Mouse (Mus musculus): ENCODE measurements around the gene Krt76.

Gene Krt76

GRCm38 (mm10) chr15:101892820-101893219, at the start of gene Krt76:
Krt76 (minus strand) TSS chr15:101892920.
- no peak for DNase-seq (ENCODE audit: low spot score in 2 of 2)

DNA sequence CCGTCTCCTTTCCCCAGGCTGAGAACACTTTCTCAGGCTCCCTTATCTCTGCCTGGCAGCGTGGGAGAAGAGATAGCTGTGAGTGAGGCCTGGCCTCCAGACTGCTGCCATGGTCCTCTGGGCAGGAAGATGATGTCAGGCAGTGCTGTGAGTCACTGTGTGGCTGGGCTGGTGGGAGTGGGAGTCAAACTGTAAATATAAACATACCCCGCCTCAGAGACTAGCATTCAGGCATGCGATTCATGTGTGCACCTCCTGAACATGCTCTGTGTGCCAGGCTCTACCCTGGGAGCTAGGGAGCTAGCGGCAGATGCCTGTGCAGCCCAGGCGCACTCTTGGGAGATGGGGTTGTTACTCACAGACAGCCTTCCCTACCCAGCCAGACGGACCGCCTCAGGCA, 49.2 kb upstream of the Krt76 start:
- DNase-seq (ENCODE audit: low spot score in 2 of 2): no peak

DNA sequence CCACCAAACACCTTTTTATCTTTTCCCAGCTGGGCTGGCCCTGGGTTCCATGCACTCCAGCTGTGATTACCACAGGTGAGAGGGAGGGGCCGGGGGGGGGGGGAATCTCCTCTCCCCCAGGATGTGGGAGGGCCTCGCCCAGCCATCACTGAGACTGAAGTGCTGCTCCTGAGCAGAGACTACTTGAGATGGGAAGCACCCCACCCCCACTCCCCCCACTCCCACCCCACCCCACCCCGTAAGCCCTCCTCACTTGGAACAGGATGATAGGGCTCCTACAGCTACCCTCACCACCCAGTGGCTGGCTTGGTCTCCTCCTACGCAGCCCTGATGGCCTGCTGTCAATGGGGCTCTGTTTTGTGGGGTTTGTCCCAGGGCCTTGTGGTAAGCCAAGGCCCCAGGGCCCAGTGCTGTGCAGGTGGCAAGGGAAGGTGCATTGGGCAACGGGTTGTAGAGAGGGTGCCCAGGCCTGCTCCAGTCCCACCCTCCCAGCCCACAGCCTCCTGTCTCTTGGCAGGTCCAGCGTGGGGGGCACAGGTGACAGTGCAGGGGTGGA, 47.6 kb upstream of the Krt76 start, which contains the start of gene Krt79:
Krt79 (minus strand) TSS at position 51 of the 556 bp plus-strand sequence.
- DNase-seq (ENCODE audit: low spot score in 2 of 2): no peak

DNA sequence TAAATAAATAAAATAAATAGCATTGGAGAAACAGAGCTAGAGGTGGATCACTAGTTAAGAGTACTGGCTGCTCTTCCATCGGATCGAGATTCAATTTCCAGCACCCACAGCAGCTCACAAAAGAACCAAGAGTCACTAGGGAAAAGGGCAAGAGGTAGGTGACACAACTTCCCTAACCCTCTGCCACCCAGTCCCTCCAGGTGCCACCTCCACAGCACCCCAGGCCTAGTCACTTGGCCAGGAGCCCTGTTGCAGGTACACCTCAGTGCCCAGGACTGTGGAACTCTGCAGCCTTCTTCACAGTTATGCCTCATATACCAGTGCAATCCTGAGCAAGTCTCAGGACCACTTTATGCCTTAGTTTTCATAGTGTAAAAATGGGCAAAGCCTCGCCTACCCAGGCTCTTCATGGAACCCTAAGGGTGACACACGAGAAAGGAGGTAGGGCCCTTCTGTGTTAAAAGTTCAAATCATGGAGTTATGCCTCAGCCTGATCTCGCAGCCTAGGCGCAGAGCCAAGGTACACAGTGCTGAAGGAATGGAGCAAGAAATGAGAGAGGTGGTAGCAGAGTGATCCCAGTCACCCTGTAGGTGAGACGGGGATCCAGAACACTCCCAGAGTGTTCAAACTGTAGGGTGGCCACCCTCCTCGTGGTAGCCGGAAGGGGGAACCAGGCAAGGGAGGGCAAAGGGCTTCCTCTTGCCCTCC, 46.0 kb upstream of the Krt76 start:
- no peak for DNase-seq (ENCODE audit: low spot score in 2 of 2)

GRCm38 (mm10) chr15:101933024-101933423, 40.3 kb upstream of the Krt76 start:
- no peak for DNase-seq (ENCODE audit: low spot score in 2 of 2)

DNA sequence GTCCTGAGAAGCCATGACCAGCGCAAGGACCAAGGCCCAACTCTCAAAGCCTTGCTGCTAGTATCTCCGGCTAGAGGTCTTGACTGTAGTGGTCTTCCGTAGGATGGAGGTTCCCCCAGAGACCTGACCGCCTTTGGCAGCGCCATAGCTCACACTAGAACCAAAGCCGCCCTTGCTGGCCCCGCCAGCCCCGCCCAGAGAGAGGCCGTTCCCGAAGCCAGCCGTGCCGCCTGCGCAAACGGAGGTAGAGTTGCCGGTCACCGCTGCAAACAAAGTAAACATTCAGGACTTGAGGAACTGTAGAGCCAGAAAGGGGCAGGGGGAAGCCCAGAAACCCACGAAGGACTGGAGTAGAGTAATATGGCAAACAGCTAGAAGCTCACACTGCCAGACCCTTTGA, 36.9 kb upstream of the Krt76 start:
- no peak for DNase-seq (ENCODE audit: low spot score in 2 of 2)

DNA sequence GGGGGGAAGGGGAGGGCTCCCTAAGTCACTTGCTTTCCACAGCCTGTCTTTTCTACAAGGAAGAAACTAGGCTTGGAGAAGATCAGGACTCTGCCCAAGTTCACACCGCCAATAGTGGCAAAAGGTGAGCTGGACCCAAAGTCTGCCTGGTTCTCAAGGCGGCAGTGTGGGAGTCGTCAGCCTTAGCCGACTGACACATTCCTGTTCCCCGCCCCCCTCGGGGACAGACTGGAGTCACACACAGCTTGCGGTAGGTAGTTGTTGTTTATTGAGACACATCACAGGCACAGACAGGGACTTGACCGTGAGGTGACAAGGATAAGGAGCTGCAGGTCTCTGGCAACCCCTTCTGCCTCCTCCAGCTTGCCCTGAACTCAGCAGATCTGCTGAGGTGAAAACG, 36.4 kb upstream of the Krt76 start:
- no peak for DNase-seq (ENCODE audit: low spot score in 2 of 2)

- DNase-seq (ENCODE audit: low spot score in 2 of 2): no peak
Observed at GRCm38 (mm10) chr15:101927340-101928080, 34.8 kb upstream of the Krt76 start.

DNA sequence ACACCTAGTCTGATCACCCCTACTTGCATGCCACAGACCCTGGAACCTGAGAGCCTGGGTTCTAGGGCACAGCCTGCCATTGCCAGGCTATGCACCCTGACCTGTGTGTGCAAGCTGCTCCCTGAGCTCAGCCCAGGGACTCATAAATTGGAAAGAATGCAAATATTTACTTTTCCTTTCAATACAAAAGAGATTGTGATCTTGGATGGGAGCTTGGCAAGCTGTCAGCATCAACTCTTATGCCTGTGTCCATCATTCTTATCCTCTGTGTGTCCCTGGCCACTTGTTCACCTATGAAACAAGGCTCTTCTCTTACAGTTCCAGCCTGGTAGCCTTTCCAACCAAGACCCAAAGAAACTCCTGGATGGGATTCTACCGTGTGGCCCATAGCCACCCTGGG, 32.3 kb upstream of the Krt76 start:
- no peak for DNase-seq (ENCODE audit: low spot score in 2 of 2)

- no peak for DNase-seq (ENCODE audit: low spot score in 2 of 2)
Observed at GRCm38 (mm10) chr15:101924635-101925034, 31.9 kb upstream of the Krt76 start, which contains the start of gene Krt4. Krt4 (minus strand) TSS chr15:101924735.

DNA sequence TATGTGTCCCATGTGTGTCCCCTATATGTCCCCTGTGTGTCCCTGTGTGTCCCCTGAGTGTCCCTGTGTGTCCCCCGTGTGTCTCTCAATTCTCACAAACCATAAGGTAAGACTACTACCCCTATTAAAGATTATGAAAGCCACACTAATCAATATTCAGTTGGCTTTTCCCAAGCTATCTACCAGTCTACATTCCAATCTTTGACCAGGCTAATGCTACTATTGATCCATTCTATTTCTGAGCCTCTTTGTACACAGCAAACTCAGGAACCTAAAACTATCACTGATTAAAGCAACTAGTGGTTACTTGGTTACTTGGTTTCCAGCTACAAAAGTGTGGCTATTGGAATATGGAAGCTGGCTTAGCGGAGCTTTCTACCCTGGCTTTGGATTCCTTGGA, 29.6 kb upstream of the Krt76 start:
- no peak for DNase-seq (ENCODE audit: low spot score in 2 of 2)

DNA sequence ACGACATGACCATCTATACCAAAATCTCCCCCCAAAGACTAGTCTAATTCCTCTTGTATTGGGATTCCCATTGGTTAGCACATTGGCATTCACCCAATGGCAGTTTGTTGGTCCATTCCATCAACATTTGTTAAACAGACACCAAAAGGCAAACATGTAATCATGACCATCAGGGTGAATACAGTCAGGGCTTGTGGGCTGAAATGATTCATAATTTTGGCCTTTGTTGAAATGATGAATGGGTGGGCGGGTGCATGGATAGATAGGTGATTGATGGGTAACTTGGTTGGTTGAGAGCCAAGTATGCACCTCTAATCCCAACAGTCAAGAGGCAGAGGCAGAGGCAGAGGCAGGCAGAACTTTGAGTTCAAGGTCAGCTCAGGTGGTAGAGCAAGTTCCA, 23.4 kb upstream of the Krt76 start:
- no peak for DNase-seq (ENCODE audit: low spot score in 2 of 2)

- DNase-seq (ENCODE audit: low spot score in 2 of 2): no peak
Observed at GRCm38 (mm10) chr15:101904849-101905248, 12.1 kb upstream of the Krt76 start.

DNA sequence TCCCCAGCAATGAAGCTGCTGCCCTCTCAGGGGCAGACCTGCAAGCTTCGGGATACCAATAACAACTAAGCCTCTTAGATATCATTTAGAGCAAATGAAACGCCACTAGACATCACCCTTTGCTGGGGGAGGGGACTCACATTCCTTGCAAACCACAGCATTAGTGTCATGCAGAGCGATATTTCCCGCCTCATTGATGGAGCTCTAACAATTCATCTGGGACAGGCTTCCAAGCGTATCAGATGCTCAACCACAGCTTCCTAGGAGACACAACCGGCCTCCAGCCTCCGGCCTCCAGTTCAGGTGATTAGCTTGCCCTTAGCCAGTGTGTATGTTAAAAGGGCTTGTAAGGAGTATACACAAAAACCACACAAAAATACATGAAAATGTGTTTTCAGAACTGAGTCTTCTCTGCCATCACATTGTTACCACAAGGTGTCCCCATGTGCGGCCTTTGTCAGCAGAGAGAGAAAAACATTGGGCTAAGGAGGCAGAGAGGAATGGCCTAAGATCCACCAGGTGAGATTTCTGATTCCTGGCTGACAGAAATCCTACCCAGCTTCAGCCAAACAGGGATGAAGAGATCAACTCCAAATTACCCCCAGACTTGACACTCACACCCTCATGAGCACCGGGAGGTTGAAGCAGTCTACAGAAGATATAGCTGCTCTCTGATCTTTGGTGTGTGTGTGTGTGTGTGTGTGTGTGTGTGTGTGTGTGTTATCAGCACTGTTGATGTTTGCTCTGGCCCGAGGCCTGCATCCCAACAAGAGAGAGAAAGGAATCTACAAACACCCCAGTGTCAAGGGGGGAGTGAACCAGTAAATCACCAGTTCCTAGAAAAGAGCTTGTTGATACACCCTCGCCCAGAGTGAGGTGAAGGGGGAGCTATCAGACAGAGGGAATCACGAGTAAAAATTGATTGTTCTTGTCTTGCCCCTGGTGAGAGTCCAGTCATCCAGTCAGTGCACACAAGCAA, 9.7 kb upstream of the Krt76 start:
- DNase-seq (ENCODE audit: low spot score in 2 of 2): no peak

DNA sequence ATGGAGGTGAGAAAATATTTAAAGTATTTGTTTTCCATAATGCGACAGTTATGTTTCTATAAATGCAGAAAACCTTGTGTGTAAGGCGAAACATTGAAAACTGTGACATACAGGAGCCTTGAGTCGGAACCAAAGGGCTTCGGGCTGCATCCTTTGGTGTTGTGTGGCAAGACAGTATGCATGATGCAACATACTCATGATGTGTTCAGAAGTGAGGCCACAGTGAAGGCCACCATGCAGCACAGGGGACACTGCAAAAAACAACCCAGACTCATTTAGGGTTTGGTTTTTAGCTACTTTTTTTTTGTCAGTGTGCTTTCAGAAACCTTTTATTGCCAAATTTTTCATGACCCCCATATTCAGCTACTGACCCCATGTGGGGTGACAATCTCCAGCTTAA, 2.5 kb upstream of the Krt76 start:
- no peak for DNase-seq (ENCODE audit: low spot score in 2 of 2)

- no peak for DNase-seq (ENCODE audit: low spot score in 2 of 2)
Observed at GRCm38 (mm10) chr15:101879776-101880175, 12.9 kb downstream of the Krt76 start.

- DNase-seq (ENCODE audit: low spot score in 2 of 2): no peak
Observed at GRCm38 (mm10) chr15:101878041-101878440, 14.7 kb downstream of the Krt76 start.

GRCm38 (mm10) chr15:101874383-101874782, 18.3 kb downstream of the Krt76 start:
- no peak for DNase-seq (ENCODE audit: low spot score in 2 of 2)

DNA sequence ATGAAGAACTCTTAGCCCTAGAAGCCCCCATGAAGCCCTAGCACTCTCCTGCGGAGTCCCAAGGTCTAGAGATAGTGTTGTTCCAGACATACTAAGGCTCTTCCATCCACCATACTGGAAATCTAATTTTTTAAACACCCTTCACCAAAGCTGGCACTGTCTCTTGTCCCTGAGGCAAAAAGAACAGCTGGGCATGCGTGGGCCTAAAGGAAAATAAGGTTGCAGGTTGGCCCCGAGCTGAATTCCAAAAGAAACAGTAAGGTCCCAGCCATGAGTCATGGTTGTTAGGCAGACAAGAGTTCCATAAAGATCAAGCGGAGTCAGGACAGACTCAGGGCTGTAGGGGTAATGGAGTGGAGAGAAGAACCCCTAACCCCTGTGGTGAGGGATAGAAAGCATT, 19.5 kb downstream of the Krt76 start:
- DNase-seq (ENCODE audit: low spot score in 2 of 2): no peak

DNA sequence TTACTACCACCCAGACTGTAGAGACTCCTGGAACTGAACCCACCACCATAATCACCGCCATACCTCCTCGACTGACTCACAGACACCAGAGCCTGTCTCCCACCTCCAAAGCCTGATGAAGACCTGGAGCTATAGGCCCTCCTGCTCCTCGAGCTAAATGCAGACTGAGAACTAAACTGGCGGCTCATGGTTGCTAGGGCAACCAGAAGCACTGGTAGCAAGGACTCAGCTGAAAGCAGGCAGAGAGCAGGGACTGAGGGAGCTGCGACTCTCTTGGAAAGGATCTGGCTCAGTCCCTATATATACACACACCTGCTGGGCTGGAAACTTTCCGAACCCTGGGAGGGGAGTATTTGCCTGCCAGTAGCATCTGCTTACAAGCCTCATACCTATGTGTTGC, 23.3 kb downstream of the Krt76 start, which contains the start of gene Krt77:
Krt77 (minus strand) TSS at position 275 of the 400 bp plus-strand sequence.
- DNase-seq (ENCODE audit: low spot score in 2 of 2): peak; percentile 82 to 91

DNA sequence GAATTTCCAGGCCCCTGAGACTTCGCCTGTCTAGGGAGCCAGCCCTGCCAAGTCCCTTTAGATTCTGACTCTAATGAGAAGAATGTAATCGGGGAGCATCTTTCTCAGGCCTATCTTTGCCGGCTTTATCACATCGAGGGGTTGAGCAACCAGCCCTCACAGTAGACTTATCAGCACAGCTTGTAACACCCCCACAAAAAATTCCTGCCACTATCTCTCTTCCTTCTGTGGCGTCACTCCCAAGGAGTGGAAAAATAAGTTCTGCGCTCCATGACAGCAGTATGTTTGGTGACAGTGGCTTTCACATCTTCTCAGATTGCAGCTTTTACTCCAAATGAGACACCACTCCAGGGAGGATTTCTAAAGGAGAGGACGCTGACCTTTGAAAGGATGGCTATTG, 26.0 kb downstream of the Krt76 start:
- DNase-seq (ENCODE audit: low spot score in 2 of 2): peak in 1 of 2 experiments; percentile 69

All from right cerebral cortex, postnatal 10 days (tissue).